Mouse (Mus musculus): ENCODE results near the gene Cds1.
"Not testable (repeated sequence)": the region's sequence is repeated elsewhere in the genome, so short reads cannot be mapped to it uniquely, and the experiment has no call there.

Cds1 gene

GRCm38 (mm10) chr5:101828932-101829331, 64.0 kb downstream of the Cds1 start:
- DNase-seq (ENCODE audit: low read depth), result no peak

DNA sequence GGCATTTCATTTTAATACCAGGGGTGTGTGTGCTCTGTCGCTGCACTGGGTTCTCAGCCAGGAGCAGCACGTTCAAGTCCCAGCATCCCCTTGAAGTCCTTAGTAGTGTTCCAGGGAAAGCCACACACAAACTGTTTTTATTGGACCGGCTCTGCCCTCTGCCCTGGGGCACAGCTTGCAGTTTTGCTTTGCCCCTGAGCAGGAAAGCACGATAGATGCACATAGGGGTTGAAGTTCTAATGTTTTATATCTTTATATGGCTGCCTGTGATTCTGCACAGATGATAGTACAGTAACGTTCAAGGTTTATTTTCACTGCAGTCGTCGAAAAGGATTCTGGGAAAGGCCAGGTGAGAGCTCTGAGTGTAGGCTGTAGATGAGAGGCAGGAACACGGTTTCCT, 65.2 kb downstream of the Cds1 start:
- no peak for DNase-seq (ENCODE audit: low read depth)

GRCm38 (mm10) chr5:101832042-101832441, 67.1 kb downstream of the Cds1 start:
- no peak for DNase-seq (ENCODE audit: low read depth)

GRCm38 (mm10) chr5:101832991-101833390, 68.1 kb downstream of the Cds1 start:
- DNase-seq (ENCODE audit: low read depth), result no peak

DNA sequence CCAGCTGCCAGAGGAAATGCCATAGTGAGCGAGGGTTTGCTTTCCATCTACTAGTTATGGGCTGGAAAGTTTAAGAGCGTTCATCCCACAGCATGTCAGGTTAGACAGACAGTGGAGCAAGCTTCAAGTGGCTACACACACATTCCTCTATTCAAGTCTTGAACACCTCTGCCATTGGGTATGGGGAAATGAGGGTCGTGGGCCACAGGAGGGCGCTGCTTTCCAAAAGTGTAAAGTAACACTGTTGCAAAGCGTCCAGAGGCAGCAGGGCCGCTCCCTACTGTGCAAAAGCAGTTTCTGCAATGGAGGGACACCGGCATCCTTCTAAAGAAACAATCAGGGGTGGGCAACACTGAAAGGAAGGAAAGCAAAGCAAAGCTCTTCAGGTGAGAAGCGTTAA, 68.9 kb downstream of the Cds1 start:
- no peak for DNase-seq (ENCODE audit: low read depth)

DNA sequence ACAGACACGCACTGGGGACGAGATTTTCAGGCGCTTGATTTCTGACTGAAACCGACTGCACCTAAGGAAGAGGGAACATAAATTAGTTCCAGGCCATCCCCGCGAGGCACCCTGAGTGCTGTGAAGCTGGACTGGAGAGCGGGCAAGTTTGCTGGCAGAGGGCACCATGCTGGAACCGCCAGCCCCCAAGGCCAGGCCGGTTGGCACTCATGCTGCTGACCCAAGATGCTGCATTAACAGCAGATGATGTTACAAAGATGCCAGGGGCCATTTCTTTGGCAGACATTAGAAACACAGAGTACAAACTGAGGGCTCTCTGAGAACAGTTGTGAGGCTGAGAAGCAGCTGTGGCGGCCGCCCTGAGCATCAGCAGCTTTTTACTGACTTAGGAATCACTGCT, 71.3 kb downstream of the Cds1 start:
- no peak for DNase-seq (ENCODE audit: low read depth)

- not testable (repeated sequence) for DNase-seq (ENCODE audit: low read depth)
Observed at GRCm38 (mm10) chr5:101837605-101838004, 72.7 kb downstream of the Cds1 start.

DNA sequence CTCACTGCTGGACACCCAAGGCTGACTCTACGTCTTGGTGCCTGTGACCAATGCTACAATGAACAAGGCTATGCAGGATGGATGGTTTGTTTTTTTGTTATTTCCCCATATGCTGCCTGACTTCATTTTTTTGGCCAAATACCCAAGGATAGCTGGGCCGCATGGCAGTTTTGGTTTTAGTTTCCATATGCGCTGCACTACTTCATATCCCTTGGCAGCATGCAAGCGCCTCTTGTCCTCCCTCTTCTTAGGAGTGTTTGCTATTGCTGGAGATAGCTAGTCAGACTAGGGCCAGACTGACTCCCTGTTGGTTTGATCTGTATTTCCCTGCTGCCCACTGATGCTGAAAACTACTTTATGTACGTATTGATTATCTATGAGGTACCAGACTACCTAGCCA, 75.5 kb downstream of the Cds1 start:
- DNase-seq (ENCODE audit: low read depth), result no peak

DNA sequence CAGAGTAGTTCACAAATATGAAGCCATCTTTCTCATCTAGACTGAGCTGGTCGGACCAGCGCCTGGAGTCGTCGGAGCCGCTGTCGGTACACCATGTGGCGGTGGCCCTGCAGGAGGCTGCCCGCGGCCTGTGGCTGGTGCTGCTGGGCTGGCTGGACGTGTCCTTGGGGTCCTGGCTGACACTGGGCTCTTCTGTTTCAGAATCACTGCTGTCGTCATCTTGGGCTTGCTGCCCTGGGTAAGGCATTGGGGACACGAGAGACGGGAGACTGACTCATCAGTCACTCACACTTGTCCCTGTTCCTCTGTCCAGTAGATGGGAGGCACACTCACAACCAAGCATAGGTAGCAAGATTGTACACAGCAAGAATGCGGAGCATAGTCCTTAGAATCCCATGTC, 80.1 kb downstream of the Cds1 start:
- no peak for DNase-seq (ENCODE audit: low read depth)

- no peak for DNase-seq (ENCODE audit: low read depth)
Observed at GRCm38 (mm10) chr5:101845930-101846329, 81.0 kb downstream of the Cds1 start.

- no peak for DNase-seq (ENCODE audit: low read depth)
Observed at GRCm38 (mm10) chr5:101847323-101847722, 82.4 kb downstream of the Cds1 start.

- no peak for DNase-seq (ENCODE audit: low read depth)
Observed at GRCm38 (mm10) chr5:101847762-101848161, 82.8 kb downstream of the Cds1 start.

DNA sequence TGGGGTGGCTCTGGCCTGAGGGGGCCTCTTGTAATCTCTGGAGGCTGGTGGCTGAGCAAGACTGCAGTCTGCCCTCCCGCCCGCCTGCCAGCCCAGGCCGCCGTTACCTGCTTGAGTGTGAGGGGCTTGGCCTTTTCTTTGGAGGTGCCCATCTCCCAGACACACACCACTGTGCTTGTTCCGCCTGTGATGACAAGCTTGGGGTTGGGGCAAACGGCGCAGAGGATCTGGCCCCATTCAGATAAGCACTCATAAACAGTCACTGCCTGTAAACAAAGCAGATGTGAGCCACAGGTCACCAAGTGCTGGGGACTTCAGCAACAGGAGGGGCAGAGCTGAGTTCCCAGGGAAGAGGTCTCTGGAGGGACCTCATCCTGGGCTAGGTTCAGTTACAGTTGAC, 86.2 kb downstream of the Cds1 start:
- no peak for DNase-seq (ENCODE audit: low read depth)

DNA sequence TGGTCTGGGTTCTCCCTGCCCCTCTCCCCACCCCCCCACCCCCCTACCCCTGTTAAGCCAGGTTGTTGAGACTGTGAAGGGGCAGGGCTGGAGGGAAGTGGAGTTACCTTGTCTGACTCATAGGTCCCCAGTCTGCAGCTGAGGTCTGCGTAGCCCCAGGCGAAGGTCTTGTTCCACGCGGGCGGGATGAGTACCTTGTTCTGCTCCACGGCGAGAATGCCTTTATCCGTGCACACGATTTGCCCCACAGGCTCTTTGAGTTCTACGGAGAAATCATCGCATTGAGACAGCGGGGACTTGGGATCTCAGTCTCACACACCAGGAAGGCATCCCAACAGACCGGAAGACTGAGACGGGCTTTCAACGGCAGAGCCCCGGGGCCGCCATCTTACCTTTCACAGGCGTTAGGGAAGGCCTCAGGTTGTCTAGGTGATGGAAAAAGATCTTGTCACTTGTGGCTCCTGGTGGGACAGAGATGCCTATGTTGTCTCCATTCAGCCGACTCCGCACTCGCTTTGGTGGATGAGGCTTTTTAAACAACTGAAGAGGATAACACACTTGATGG, 87.3 kb downstream of the Cds1 start:
- DNase-seq (ENCODE audit: low read depth), result no peak

DNA sequence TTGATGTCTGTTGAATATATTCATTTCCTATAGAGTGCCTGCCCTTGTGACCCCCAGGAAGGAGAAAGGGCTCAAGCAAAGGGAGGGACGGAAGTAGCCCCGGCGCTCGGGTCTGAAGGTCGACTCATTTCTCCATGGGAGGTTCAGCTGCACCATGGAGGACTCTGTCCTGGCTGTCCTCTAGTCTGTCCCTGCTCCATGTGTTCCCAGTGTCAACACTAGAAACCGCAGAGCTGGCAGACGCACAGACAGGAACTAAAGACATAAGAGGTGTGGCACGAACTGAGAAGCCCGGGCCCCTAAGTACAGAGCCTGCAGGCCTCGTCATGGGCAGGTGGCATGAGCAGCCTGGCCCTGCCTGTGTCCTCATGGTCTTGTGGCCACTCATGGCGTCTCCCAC, 89.2 kb downstream of the Cds1 start:
- DNase-seq (ENCODE audit: low read depth), result no peak

DNA sequence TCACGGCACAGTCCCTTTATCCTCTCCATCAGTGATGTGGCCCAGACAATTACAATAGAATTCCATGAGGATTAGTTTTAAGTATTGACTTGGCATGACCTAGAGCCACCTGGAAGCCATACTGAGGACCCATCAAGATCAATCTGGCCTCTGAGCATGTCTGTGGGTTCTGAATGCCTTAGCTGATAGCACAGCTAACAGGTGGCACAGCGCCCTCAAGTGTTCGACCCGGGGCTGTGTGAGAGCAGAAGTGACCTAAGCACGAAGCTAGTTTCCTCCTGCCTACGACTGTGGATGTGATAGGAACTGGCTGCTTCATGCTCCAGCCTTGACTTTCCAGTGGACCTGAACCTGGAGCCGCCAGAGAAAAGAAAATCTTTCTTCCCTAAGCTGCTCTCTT, 89.7 kb downstream of the Cds1 start:
- no peak for DNase-seq (ENCODE audit: low read depth)

DNA sequence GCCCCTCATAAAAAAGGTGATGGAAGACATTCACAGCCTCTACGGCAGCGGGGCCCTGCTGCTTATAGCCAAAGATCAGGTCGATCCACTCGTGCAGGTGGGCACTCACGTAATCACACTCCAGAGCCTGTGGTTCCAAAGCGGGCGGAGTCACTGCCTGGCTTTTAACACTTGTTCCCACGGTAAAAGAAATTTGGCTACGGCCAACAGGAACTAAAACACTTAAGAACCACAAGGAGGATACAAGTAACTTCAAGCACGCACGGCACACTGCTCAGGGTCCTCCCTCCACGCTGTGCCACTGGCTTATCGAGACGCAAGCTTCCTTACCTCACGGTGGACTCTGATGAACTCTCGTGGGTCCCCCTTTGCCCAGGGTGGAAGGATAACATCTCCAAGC, 90.5 kb downstream of the Cds1 start:
- no peak for DNase-seq (ENCODE audit: low read depth)

DNA sequence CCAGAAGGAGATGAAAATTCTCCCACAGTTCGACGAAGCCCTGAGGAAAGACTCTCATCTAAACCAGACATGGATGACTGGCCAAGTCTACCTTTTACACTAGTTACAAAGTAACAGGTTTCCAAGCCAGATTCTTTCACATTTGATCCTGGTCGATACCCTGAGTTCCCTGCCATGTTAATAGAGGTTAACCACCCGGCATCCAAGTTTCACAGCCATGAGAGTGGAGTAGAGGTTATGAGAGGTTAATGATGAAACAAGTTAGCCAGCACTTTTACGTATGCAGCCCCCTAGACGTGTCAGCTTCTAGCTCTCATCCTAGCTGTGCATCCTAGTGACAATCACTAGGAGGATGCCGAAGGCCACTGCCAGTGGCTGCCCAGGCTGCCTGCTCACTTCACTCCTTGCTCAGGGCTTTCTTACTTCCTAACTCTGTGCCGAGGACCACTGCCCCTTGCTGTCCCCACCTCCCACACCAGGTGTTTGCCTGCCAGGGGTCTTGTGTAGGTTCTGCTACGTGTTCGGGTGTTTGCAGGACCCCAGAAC, 94.0 kb downstream of the Cds1 start:
- DNase-seq (ENCODE audit: low read depth), result no peak

- no peak for DNase-seq (ENCODE audit: low read depth)
Observed at GRCm38 (mm10) chr5:101861786-101862571, 97.0 kb downstream of the Cds1 start.

DNA sequence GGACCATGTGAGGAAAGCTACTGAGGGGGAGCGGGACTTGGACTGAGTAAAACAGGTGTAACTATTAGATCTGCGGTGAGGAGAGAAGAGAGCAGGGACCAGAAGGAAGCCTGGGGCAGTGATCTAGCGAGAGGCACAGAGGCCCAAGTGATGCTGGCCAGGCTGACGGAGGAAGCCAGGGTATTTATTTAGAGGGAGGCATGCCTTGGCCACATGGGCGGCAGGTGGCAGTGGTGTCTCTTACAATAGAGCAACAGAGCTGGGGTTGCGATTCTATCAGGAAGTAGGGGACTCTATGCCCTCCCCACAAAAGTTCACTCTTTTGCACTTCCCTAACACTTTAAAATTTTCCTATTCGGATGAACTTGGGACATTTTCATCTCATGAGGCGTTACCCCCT, 97.7 kb downstream of the Cds1 start:
- DNase-seq (ENCODE audit: low read depth), result no peak

DNA sequence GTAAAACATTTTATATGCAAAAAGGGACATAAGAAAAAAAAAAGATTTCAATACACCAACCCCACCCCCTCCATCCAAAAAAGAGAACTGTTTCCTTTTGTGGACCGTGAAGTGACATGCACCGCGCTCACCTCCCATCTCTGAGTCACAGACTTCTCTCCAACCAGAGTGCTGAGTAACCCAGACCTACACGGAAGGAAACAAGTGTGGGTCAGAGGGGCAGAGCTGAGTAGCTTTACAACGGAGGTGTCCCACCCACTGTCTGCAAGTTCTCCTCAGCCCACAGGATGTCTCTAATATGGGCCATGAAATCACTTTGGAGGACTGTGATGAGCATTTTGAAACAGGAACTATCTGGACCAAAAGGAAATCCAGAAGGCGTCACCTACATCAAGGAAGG, 99.0 kb downstream of the Cds1 start:
- DNase-seq (ENCODE audit: low read depth), result no peak

DNA sequence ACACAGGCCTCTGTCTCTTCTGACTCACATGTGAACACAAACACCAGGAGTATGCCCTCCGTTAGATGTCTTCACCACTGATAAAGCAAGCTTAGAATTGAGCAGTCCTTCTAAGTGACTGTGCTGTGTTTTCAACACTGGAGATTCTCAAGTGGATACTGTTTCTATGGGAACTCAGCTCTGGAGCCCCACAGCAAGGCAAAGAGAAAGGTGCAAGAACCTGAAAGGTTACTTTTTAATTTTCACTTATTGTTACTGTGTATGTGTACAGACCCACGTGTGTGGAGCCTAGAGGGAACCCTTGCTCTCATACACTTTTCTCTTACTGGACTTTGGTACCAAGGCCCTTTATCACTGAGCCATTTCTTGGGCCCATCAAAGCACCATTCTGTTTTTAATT, 101.8 kb downstream of the Cds1 start:
- no peak for DNase-seq (ENCODE audit: low read depth)

Data from induced T-regulatory cell, adult 2 months (primary cell).